Mouse (Mus musculus) CH12.LX (cell line): ENCODE measurements around the gene 0610012G03Rik.

Experiments used
- MAFK ChIP-seq: IDR thresholded peaks from 2 replicates; pipeline ENCODE4 v1.6.1; 2011; ENCODE audit warnings: low read length, improper control_type of control experiment; ENCODE audit not compliant: insufficient replicate concordance
- MEF2A ChIP-seq: IDR thresholded peaks from 2 replicates; pipeline ENCODE4 v1.6.1; 2014; ENCODE audit warnings: low read depth, mild to moderate bottlenecking, inconsistent platforms, low read length, improper control_type of control experiment, borderline replicate concordance
- MXI1 ChIP-seq: IDR thresholded peaks from 2 replicates; pipeline ENCODE4 v1.6.1; 2011; ENCODE audit warnings: mild to moderate bottlenecking, low read depth, low read length, improper control_type of control experiment
- POLR2A ChIP-seq: IDR thresholded peaks from 2 replicates; pipeline ENCODE4 v1.6.1; 2011; ENCODE audit warnings: low read depth, mild to moderate bottlenecking, improper control_type of control experiment, low read length
- TCF12 ChIP-seq: IDR thresholded peaks from 2 replicates; pipeline ENCODE4 v1.6.1; 2014; ENCODE audit warnings: low read depth, mild to moderate bottlenecking, inconsistent platforms, low read length, improper control_type of control experiment
- USF1 ChIP-seq: IDR thresholded peaks from 2 replicates; pipeline ENCODE4 v1.6.1; 2014; ENCODE audit warnings: low read depth, mild to moderate bottlenecking, inconsistent platforms, low read length, improper control_type of control experiment

GRCm38 (mm10) chr16:31926547-31927182 lies 21.6 kb downstream of the 0610012G03Rik start:
- peak; percentile 51; the same call in 1 of the 2 replicates for TF ChIP-seq MAFK
- peak; percentile 82 for TF ChIP-seq USF1
- peak; percentile 44; the same call in 1 of the 2 replicates for TF ChIP-seq POLR2A
- TF ChIP-seq TCF12 = peak; percentile 87
- no peak; the same call in 1 of the 2 replicates for TF ChIP-seq MXI1
- TF ChIP-seq MEF2A = peak; percentile 79
